Mouse (Mus musculus) forebrain, embryonic 14.5 days (tissue): ENCODE results near the gene Trim34b. TPM values are rescaled to one million over a fixed set of nuclear protein-coding genes. Genes with fewer than 3 reads are reported as not detected.
"Not testable (repeated sequence)": the region's sequence is repeated elsewhere in the genome, so short reads cannot be mapped to it uniquely, and the experiment has no call there.

Experiments used
- ATAC-seq: fragments of 200-750 bp; cut with Nextera tagmentation; 2 replicates; pipeline ENCODE4 v1.8.0; 2017; ENCODE audit warnings: mild to moderate bottlenecking, moderate library complexity
- DNase-seq: peaks from one replicate; pipeline ENCODE4 v3.0.0-alpha.2; 2015; ENCODE audit warnings: low spot score
- H3K27ac ChIP-seq: fragments of 300-500 bp; sonication (generic); 2 replicates; pipeline ENCODE4 v1.5.1; 2014; ENCODE audit warnings: low read depth, mild to moderate bottlenecking, control low read depth, low read length, moderate library complexity
- H3K27me3 ChIP-seq: fragments of 300-500 bp; sonication (generic); replicated peaks from 2 replicates; pipeline ENCODE4 v1.6.1; 2014; ENCODE audit warnings: low read length, control low read depth, mixed read lengths; ENCODE audit not compliant: control insufficient read depth, insufficient read depth
- H3K36me3 ChIP-seq: fragments of 300-500 bp; sonication (generic); 2 replicates; pipeline ENCODE4 v1.6.1; 2014; ENCODE audit warnings: low read length, control low read depth; ENCODE audit not compliant: control insufficient read depth, insufficient read depth
- H3K4me1 ChIP-seq: fragments of 300-500 bp; sonication (generic); 2 replicates; pipeline ENCODE4 v1.6.1; 2014; ENCODE audit warnings: antibody characterized with exemption, low read length, control low read depth; ENCODE audit not compliant: control insufficient read depth, insufficient read depth
- H3K4me2 ChIP-seq: fragments of 300-500 bp; sonication (generic); 2 replicates; pipeline ENCODE4 v1.6.1; 2014; ENCODE audit warnings: mild to moderate bottlenecking, control low read depth, low read length
- H3K4me3 ChIP-seq: fragments of 300-500 bp; sonication (generic); 2 replicates; pipeline ENCODE4 v1.5.1; 2014; ENCODE audit warnings: low read depth, low read length, control low read depth
- H3K9ac ChIP-seq: fragments of 300-500 bp; sonication (generic); 2 replicates; pipeline ENCODE4 v1.6.1; 2014; ENCODE audit warnings: mild to moderate bottlenecking, low read length, control low read depth, moderate library complexity
- H3K9me3 ChIP-seq: fragments of 300-500 bp; sonication (generic); replicated peaks from 2 replicates; pipeline ENCODE4 v1.6.1; 2016; ENCODE audit warnings: low read length, control low read depth, mixed read lengths; ENCODE audit not compliant: control insufficient read depth
- WGBS: fragments of 180-500 bp; shearing (Covaris S2); extraction: QIAGEN DNeasy Blood & Tissue Kit; methylation state at CpG from one replicate; pipeline ENCODE4 v1.1.7; 2014; 5-methylcytosine and 5-hydroxymethylcytosine counted together
- polyA plus RNA-seq: library from polyadenylated mRNA; unstranded; fragments of >200 nt; fragmentation: Nextera tagmentation; extraction: Ambion mirVana; gene quantifications from 2 replicates; pipeline ENCODE4 v1.2.1, GENCODE M21; 2014

Trim34b gene
- polyA plus RNA-seq, 1 experiment from 2014 or later = not detected

DNA sequence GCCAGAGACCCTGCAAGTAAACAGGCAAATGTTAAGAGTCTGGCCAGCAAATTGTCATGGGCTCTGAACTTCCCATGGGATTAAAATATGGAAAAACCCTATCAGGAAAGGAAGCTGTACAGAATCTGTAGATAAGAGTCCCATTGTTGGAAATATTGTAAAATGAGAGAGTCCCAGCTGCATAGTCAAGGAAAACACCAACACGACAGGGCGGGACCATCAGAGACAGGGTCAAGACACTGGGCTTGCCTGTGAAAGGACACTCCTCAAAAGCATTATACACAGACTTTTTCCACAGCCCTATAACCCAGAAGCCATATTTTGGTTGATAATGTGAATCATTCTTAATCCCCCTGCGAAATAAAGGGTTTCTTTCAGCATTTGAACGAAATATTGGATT is 11.5 kb downstream of the Trim34b start:
- WGBS = 85% methylated on average over 2 of the region's 4 CpGs

DNA sequence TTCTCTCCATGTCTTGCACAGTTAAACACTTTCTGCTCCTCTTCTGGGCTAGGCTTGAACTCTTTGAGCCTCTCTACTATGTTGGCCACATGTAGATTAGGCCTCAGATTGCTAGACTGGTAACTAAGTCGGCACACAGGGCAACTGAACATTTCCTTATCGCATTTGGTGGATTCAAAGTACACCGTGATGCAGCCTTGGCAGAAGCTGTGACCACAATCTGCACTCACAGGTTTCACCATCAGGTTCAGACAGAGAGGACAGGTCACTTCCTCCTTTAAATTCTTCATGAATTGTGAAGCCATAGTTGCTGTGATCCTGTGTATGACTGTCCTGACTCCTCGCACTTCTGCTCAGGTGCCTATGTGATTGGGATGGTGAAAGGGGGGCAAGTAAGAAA is 18.8 kb downstream of the Trim34b start:
- H3K27me3 ChIP-seq, H3K36me3 ChIP-seq, H3K4me1 ChIP-seq, H3K27ac ChIP-seq, H3K9ac ChIP-seq, H3K4me3 ChIP-seq, DNase-seq, H3K4me2 ChIP-seq, ATAC-seq, H3K9me3 ChIP-seq: not testable (repeated sequence)
- WGBS = 93% methylated on average over 4 of the region's 4 CpGs

More for the DNA sequence above, 11.5 kb downstream of the Trim34b start:
- not testable (repeated sequence) for DNase-seq, H3K27me3 ChIP-seq, H3K4me3 ChIP-seq, H3K36me3 ChIP-seq, H3K9ac ChIP-seq, H3K27ac ChIP-seq, H3K4me2 ChIP-seq, H3K4me1 ChIP-seq, H3K9me3 ChIP-seq, ATAC-seq

DNA sequence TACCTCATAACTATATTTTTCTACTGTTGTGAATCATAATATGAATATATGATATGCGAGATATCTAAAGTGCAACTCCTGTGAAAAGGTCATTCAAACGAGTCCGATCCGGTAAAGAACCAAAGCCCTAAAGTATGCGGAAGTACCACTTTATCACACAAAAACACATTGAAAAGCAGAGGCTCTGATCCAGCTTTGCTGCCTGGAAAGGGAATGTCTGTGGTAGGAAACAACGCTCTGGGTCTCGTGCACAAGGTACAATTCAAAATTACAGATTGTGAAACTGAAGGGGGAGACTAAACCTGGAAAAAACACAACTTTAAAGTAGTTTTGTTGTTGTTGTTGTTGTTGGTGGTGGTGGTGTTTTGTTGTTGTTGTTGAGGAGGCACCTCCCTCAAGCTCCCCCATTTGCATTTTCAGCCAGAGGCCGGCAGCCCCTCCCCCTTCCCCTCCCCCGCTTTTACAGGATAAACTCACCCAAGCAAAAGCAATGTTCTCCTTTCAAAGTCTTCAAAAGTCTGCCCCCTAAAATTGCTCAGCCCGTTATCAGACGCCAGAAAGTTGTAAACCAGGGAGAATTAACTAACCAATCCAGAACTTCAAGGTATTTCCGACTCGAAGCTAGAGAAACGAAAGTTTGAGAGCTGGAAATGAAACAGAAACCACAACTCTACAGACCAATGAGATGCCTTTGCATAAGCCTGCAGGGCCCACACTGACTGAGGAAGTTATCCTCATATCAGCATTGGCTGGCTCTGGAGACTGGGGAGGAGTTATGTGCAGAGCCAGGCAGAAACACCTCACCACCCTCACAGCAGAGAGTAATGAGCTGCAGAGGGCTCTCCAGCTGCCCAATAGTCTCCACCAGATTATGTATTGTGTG is 23.7 kb downstream of the Trim34b start, which contains the start of gene Trim12c:
Trim12c (minus strand) TSS at position 646 of the 883 bp plus-strand sequence.
- Histone ChIP-seq H3K27me3 (no peaks in the 10 kb centered on the region), H3K27ac (no peak within 1 kb of the TSS), H3K4me2 (peak within 1 kb of the TSS; percentile 42), H3K4me3 (peak within 1 kb of the TSS; percentile 20; the same call in 1 of the 2 replicates), H3K9ac (peak within 1 kb of the TSS; percentile 29; the same call in 1 of the 2 replicates), H3K9me3 (no peaks in the 10 kb centered on the region), H3K4me1 (no peaks in the 10 kb centered on the region), H3K36me3 (no peaks in the 10 kb centered on the region)
- WGBS = 6% methylated on average over 14 of the region's 14 CpGs
- DNase-seq (peak; percentile 54), ATAC-seq (peak; percentile 90)

DNA sequence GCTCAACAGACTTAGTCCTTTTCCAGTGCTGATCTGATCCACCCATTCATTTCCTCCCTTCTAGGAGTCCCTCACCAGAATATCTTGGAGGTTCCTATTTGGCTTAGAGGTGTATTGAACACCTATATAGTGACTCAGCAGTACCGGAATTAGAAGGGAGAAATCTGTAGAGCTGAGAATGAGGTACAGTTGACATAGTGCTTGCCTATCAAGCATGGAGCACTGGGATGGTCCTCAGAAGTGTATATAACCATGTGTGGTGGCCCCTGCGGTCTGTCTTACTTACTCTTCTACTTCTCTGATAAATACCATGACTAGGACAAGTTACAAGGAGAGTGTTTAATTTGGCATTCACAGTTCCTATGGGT is 24.3 kb downstream of the Trim34b start:
- no peaks in the 10 kb centered on the region for H3K27me3 ChIP-seq
- no peak overlapping the region for H3K9ac ChIP-seq
- H3K4me1 ChIP-seq = no peaks in the 10 kb centered on the region
- no peak overlapping the region for H3K4me3 ChIP-seq
- 71% methylated on average over 2 of the region's 2 CpGs for WGBS
- ATAC-seq = no peak
- H3K27ac ChIP-seq = no peak overlapping the region
- DNase-seq = no peak
- no peak overlapping the region; the same call in 1 of the 2 replicates for H3K4me2 ChIP-seq
- no peaks in the 10 kb centered on the region for H3K9me3 ChIP-seq
- no peaks in the 10 kb centered on the region for H3K36me3 ChIP-seq

DNA sequence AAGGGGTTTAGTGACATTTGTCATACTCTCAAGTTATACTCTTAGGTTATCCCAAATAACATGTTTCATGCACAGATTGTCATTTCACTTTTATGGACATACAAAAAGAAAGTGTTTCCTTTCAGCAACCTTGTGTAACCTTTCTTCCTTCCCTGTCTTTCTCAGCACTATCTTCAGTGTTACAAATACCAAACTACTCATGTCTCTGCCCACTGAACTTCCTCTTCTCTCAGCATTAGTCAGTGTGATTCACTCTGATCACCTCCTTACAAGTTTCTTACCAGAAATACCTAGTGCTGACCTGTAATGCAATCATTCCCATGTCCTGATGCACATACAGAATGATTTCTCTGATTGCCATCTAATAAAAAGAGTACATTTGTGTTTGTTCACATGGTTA is 37.1 kb downstream of the Trim34b start:
- no peak overlapping the region for H3K4me2 ChIP-seq
- H3K4me1 ChIP-seq = no peaks in the 10 kb centered on the region
- no peaks in the 10 kb centered on the region for H3K27me3 ChIP-seq
- H3K9ac ChIP-seq = no peak overlapping the region
- H3K9me3 ChIP-seq = no peaks in the 10 kb centered on the region
- no peak for ATAC-seq
- H3K27ac ChIP-seq = no peak overlapping the region
- H3K4me3 ChIP-seq = no peak overlapping the region
- no peaks in the 10 kb centered on the region for H3K36me3 ChIP-seq
- DNase-seq = no peak

DNA sequence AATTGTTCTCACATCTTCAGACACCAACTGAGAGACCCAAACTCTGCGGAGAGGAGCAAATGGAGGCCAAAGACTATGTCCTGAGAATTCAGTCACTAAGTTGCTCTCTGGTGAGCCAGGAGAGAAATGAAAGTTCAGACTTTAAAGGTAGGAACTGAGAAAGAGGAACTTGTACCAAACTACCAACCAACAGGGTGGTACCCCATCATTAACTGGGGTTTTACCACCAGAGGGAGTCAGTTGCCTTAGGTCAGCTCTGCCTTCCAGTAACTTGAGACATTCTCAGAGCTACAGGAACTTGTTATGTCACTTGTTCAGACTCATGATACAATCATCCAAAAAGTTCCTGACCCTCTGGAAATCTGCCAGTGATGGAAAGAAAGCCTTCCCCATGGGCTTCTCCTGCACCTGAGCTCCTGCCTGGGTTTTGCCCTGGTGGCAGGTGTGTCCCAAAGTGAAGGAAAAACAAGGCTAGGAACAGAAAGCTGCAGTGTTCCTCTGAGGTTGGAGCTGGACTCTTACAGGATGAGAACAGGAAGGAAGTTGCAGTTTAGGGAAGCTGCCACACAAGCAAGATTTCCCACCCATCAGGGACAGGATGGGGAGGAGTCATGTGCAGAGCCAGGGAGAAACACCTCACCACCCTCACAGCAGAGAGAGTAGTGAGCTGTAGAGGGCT is 40.6 kb downstream of the Trim34b start, which contains the start of gene Trim30b:
Trim30b (minus strand) TSS at position 149 of the 679 bp plus-strand sequence.
- Histone ChIP-seq H3K4me3 (no peak within 1 kb of the TSS), H3K4me2 (no peak within 1 kb of the TSS), H3K4me1 (no peaks in the 10 kb centered on the region), H3K27me3 (no peaks in the 10 kb centered on the region), H3K27ac (no peak within 1 kb of the TSS), H3K9me3 (no peaks in the 10 kb centered on the region), H3K9ac (no peak within 1 kb of the TSS), H3K36me3 (no peaks in the 10 kb centered on the region)
- ATAC-seq (no peak), DNase-seq (no peak)
- WGBS = 75% methylated on average over 1 of the region's 1 CpGs

Other genes with a start within 250 kb of the Trim34b start
- gene Olfr645, start 244.0 kb upstream of the Trim34b start, polyA plus RNA-seq = not detected in 2 replicates
- gene Olfr646, start 224.6 kb upstream of the Trim34b start, polyA plus RNA-seq = not detected in 2 replicates
- gene Ubqln5, start 199.6 kb upstream of the Trim34b start, polyA plus RNA-seq = not detected in 2 replicates
- not detected in 2 replicates for gene Olfr643, start 192.1 kb upstream of the Trim34b start, polyA plus RNA-seq
- not detected in 2 replicates for gene Ubqln3, start 186.2 kb upstream of the Trim34b start, polyA plus RNA-seq
- not detected in 2 replicates for gene Ubqlnl, start 178.9 kb upstream of the Trim34b start, polyA plus RNA-seq
- gene Olfm5, start 164.6 kb upstream of the Trim34b start, polyA plus RNA-seq = not detected in 2 replicates
- 0.27 and 0.33 TPM in 2 replicates for gene Olfr648, start 146.1 kb upstream of the Trim34b start, polyA plus RNA-seq
- not detected in 2 replicates for gene Olfr649, start 133.5 kb upstream of the Trim34b start, polyA plus RNA-seq
- 0.27 TPM in 1 of 2 replicates, not detected in the other for gene Trim6, start 110.7 kb upstream of the Trim34b start, polyA plus RNA-seq
- 0.47 and 0.53 TPM in 2 replicates for gene Trim34a, start 85.0 kb upstream of the Trim34b start, polyA plus RNA-seq
- 0.07 TPM in 1 of 2 replicates, not detected in the other for gene Trim5, start 41.4 kb upstream of the Trim34b start, polyA plus RNA-seq
- gene Trim12a, start 14.0 kb upstream of the Trim34b start, polyA plus RNA-seq = 1.4 and 1.7 TPM in 2 replicates
- 0.48 and 0.95 TPM in 2 replicates for gene Trim12c, start 23.9 kb downstream of the Trim34b start, polyA plus RNA-seq
- gene Trim30b, start 40.4 kb downstream of the Trim34b start, polyA plus RNA-seq = not detected in 2 replicates
- gene Trim30c, start 71.4 kb downstream of the Trim34b start, polyA plus RNA-seq = not detected in 2 replicates
- gene Trim30a, start 135.7 kb downstream of the Trim34b start, polyA plus RNA-seq = 0.51 and 0.63 TPM in 2 replicates
- gene Trim30d, start 178.4 kb downstream of the Trim34b start, polyA plus RNA-seq = 0.21 and 0.37 TPM in 2 replicates
- not detected in 2 replicates for gene Olfr651, start 220.7 kb downstream of the Trim34b start, polyA plus RNA-seq
- not detected in 2 replicates for gene Olfr652, start 231.4 kb downstream of the Trim34b start, polyA plus RNA-seq
- not detected in 2 replicates for gene Olfr653, start 247.8 kb downstream of the Trim34b start, polyA plus RNA-seq